Mouse (Mus musculus) heart, embryonic 15.5 days (tissue): ENCODE data around the gene Tyw5. TPM values are rescaled to one million over a fixed set of nuclear protein-coding genes. Genes with fewer than 3 reads are reported as not detected.
A peak's percentile ranks its signal among the peaks of the same experiment; 100 is the strongest.

Experiments used
- ATAC-seq: fragments of 200-750 bp; cut with Nextera tagmentation; replicated peaks from 2 replicates; pipeline ENCODE4 v1.8.0; 2017; ENCODE audit warnings: low read depth, moderate TSS enrichment; ENCODE audit not compliant: insufficient number of reproducible peaks, insufficient read depth, low FRiP score
- H3K27ac ChIP-seq: fragments of 300-500 bp; sonication (generic); 2 replicates; pipeline ENCODE4 v1.5.1; 2015; ENCODE audit warnings: mild to moderate bottlenecking, inconsistent platforms
- H3K27me3 ChIP-seq: fragments of 300-500 bp; sonication (generic); 2 replicates; pipeline ENCODE4 v1.6.1; 2015; ENCODE audit warnings: inconsistent platforms
- H3K36me3 ChIP-seq: fragments of 300-500 bp; sonication (generic); 2 replicates; pipeline ENCODE4 v1.6.1; 2015; ENCODE audit warnings: mild to moderate bottlenecking, inconsistent platforms
- H3K4me1 ChIP-seq: fragments of 300-500 bp; sonication (generic); replicated peaks from 2 replicates; pipeline ENCODE4 v1.6.1; 2015; ENCODE audit warnings: inconsistent platforms
- H3K4me2 ChIP-seq: fragments of 300-500 bp; sonication (generic); 2 replicates; pipeline ENCODE4 v1.6.1; 2015; ENCODE audit warnings: inconsistent platforms, mild to moderate bottlenecking, moderate library complexity
- H3K4me3 ChIP-seq: fragments of 300-500 bp; sonication (generic); 2 replicates; pipeline ENCODE4 v1.5.1; 2015; ENCODE audit warnings: mild to moderate bottlenecking, inconsistent platforms
- H3K9ac ChIP-seq: fragments of 300-500 bp; sonication (generic); 2 replicates; pipeline ENCODE4 v1.6.1; 2015; ENCODE audit warnings: mild to moderate bottlenecking, inconsistent platforms
- H3K9me3 ChIP-seq: fragments of 300-500 bp; sonication (generic); replicated peaks from 2 replicates; pipeline ENCODE4 v1.6.1; 2016; ENCODE audit warnings: inconsistent platforms
- WGBS: fragments of 180-500 bp; shearing (Covaris S2); methylation state at CpG from one replicate; pipeline ENCODE4 v1.1.7; 2015; ENCODE audit warnings: mixed read lengths; 5-methylcytosine and 5-hydroxymethylcytosine counted together
- polyA plus RNA-seq: library from polyadenylated mRNA; unstranded; fragments of >200 nt; fragmentation: Nextera tagmentation; extraction: Ambion mirVana; gene quantifications from 2 replicates; pipeline ENCODE4 v1.2.1, GENCODE M21; 2015

The Tyw5 gene
- 16.9 and 19.0 TPM in 2 replicates for polyA plus RNA-seq

DNA sequence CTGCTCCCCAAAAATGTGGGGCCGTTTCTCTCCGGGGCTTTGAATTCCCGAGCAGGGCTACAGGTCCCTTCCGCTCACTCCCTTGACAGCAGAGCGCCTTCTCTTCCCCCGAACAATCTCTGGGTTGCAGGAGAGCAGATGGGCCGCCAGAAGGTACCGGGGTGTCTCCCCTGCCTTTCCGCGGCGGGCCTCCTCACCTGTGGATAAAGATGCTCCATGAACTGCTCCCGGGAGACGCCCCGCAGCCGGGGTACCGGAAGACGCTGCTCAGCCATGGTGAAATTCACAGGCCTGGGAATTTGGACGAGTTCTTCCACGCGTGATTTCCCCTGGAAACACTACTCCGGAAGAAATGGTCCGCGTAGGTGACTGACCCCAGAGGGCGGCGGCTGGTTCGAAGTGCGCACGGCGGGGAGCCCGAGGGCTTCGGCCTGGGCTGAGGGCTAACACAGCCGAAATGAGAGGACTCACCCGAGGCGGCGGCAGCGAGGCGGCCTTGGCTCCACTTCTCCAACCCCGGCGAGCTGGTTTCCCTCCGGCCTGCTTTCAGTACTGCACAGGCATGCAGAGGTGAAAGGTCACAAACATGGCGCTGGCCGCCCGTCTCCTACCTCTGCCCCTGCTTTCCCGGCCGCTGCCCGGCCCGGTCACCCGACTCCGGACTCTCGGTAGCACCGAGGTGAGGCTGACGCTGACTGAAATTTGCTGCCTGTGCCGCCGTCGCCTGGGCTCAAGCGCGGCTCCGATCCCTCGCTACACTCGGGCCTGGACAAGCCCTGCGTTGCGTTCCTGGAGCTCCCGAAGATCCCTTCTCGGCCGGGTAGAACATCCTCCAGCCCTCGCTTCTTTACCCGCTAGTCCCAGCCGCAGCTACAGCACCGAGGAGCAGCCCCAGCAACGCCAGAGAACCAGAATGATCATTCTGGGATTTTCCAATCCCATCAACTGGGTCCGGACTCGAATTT lies at the start of gene Tyw5, which contains the start of gene Maip1:
Gene Tyw5, minus strand, starts transcription at position 915 of the 965 bp plus-strand sequence.
Gene Maip1, plus strand, starts transcription at position 142 of the 965 bp plus-strand sequence.
- H3K27ac ChIP-seq: peak within 1 kb of the TSS; percentile 96
- WGBS: under 1% methylated on average over 72 of the region's 72 CpGs
- peak within 1 kb of the TSS; percentile 77 for H3K4me2 ChIP-seq
- no peaks in the 10 kb centered on the region for H3K27me3 ChIP-seq
- H3K4me1 ChIP-seq: peaks cover 19% of the 10 kb centered on the region
- peak within 1 kb of the TSS; percentile 75 for H3K4me3 ChIP-seq
- peak; percentile 85 for ATAC-seq
- H3K9ac ChIP-seq: peak within 1 kb of the TSS; percentile 86
- peaks cover 3% of the 10 kb centered on the region; the same call in 1 of the 2 replicates for H3K36me3 ChIP-seq
- no peaks in the 10 kb centered on the region for H3K9me3 ChIP-seq

DNA sequence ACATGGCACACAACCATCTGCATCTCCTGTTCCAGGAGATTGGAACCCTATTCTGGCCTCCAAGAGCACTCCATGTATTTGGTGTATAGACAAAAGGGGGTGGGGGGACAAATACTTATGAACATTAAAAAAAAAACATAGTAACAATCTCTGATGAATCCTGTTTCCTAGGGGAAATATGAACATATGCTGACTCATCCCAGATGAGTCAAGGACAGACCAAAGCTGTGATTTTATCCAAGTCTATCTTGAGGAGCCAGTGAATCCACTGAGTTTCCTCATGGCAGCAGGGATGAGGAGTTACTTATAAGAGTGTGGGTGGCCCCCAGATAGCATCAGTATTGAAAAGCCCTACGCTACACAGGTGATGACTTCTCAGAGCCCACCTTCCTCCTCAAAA lies 43.3 kb upstream of the Tyw5 start:
- Histone ChIP-seq H3K36me3 (no peaks in the 10 kb centered on the region), H3K9ac (no peak overlapping the region), H3K27me3 (no peaks in the 10 kb centered on the region), H3K4me1 (no peaks in the 10 kb centered on the region), H3K4me2 (no peak overlapping the region), H3K9me3 (no peaks in the 10 kb centered on the region), H3K27ac (no peak overlapping the region), H3K4me3 (no peak overlapping the region)
- WGBS: 84% methylated on average over 1 of the region's 1 CpGs
- ATAC-seq: no peak

DNA sequence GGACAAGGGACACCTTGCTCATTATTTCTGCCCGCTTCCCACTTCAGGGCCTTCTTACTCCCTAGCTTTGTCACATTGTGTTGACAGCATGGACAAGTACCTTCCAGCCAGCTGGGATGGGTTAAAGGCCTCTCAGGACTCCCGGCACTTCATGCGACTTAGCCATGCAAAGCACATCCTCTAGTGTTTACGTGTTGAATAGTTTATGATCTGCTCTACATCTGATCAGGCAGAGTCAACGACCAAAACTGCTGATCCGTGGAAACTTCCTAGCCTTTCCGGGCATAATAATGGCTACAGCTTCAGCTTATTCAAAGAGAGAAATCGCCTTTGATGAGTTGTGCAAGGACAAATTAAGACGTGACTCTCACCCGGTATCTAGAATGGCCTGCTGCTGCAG lies 38.8 kb upstream of the Tyw5 start:
- Histone ChIP-seq H3K4me3 (no peak overlapping the region), H3K36me3 (no peaks in the 10 kb centered on the region), H3K4me1 (no peaks in the 10 kb centered on the region), H3K9me3 (no peaks in the 10 kb centered on the region), H3K27ac (no peak overlapping the region), H3K9ac (no peak overlapping the region), H3K4me2 (no peak overlapping the region), H3K27me3 (no peaks in the 10 kb centered on the region)
- ATAC-seq: no peak
- 68% methylated on average over 10 of the region's 10 CpGs for WGBS

DNA sequence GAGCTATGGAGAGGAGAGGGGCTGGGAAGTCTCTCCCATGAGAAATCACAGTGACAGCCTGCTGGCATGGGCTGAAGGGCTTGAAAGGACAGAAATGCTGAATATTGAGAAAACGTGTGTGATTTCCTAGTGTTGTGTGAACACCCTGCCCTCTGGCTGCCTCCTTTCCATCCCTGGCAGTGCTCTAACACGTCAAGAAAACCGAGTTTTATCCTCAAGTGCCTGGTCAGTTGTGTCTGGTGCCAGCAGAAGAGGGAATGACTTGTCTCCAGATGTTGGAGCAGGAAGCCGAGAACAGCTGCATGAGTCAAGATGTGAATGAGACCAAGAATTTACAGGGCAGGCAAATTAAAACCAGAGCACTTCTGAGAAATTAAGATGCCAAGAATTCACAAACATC lies 33.9 kb upstream of the Tyw5 start:
- no peaks in the 10 kb centered on the region for H3K9me3 ChIP-seq
- ATAC-seq: no peak
- 47% methylated on average over 4 of the region's 4 CpGs for WGBS
- no peak overlapping the region for H3K4me2 ChIP-seq
- no peak overlapping the region for H3K9ac ChIP-seq
- H3K27me3 ChIP-seq: no peaks in the 10 kb centered on the region
- no peaks in the 10 kb centered on the region for H3K36me3 ChIP-seq
- peaks cover 9% of the 10 kb centered on the region for H3K4me1 ChIP-seq
- no peak overlapping the region for H3K27ac ChIP-seq
- H3K4me3 ChIP-seq: no peak overlapping the region

DNA sequence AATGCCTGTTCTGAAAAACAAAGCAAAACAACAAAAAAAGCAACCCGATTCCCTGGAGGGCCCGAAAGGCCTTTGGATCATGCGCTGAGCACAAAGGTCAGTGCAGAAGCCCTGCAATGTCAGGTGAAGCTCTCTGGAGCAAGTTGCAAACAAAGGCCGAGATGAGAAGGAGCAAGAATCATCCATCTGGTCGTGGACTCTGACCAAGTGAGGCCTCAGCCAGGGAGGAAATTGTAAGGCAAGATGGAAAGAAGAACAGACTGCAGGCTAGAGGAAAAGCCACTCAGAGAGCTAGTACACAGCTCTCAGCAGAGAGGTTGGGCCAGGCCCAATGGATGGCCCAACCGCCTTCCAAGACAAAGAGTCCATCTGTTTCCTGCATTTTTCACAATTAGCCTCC lies 32.1 kb upstream of the Tyw5 start:
- peak overlapping the region; percentile 28; the same call in 1 of the 2 replicates for H3K27ac ChIP-seq
- no peaks in the 10 kb centered on the region for H3K9me3 ChIP-seq
- H3K9ac ChIP-seq: no peak overlapping the region
- H3K36me3 ChIP-seq: no peaks in the 10 kb centered on the region
- H3K4me2 ChIP-seq: no peak overlapping the region
- peaks cover 9% of the 10 kb centered on the region for H3K4me1 ChIP-seq
- H3K27me3 ChIP-seq: no peaks in the 10 kb centered on the region
- peak; percentile 40; the same call in 1 of the 2 replicates for ATAC-seq
- H3K4me3 ChIP-seq: no peak overlapping the region
- WGBS: 73% methylated on average over 6 of the region's 6 CpGs

DNA sequence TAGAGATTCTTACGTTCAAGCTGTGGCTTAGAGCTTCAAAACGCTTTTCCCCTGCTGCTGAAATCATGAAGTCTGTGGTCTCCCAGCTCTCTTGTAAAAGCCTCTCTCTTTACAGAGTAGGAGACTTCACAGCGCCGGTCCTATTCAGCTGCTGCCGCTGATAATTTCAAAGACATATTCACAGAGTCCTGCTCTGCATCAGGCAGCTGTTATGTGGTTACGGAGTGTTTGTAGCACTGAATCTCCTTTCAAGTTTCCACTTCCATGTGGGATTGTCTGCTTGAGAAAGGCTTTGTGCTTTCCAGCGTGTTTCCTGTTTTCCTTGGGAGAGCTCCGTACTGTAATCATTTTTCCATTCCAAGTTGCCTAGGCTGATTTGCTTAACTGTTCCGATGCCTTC lies 30.1 kb upstream of the Tyw5 start:
- 17% methylated on average over 9 of the region's 9 CpGs for WGBS
- peak overlapping the region; percentile 34 for H3K4me3 ChIP-seq
- ATAC-seq: peak; percentile 88

DNA sequence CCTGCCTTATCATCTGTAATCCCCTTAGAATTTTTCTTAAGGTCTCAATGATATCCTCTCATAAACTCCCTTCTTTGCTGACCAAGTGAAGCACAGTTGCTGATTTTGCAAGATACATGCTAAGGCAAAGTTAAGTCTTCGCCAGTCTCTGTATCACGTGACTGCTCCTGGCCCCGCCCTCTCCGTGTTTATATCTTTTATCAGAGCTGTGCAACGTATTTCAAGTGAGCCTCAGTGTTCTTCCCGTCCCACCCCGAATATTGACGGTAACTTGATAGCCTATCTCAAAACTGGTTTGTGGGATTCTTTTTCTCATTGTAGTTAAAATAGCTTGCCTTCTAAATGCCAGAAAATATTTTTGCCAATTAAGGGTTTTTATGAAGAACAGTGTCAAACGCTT lies 29.5 kb upstream of the Tyw5 start:
- Histone ChIP-seq H3K4me1 (peaks cover 9% of the 10 kb centered on the region), H3K4me2 (peak overlapping the region; percentile 52), H3K4me3 (peak overlapping the region; percentile 34), H3K9ac (peak overlapping the region; percentile 25; the same call in 1 of the 2 replicates), H3K27me3 (no peaks in the 10 kb centered on the region), H3K36me3 (no peaks in the 10 kb centered on the region), H3K27ac (peak overlapping the region; percentile 81), H3K9me3 (no peaks in the 10 kb centered on the region)
- WGBS: 26% methylated on average over 9 of the region's 9 CpGs
- no peak for ATAC-seq

More for the DNA sequence above, 30.1 kb upstream of the Tyw5 start:
- Histone ChIP-seq H3K9me3 (no peaks in the 10 kb centered on the region), H3K27me3 (no peaks in the 10 kb centered on the region), H3K36me3 (no peaks in the 10 kb centered on the region), H3K4me2 (peak overlapping the region; percentile 52), H3K4me1 (peaks cover 9% of the 10 kb centered on the region), H3K9ac (peak overlapping the region; percentile 25; the same call in 1 of the 2 replicates), H3K27ac (peak overlapping the region; percentile 81)

DNA sequence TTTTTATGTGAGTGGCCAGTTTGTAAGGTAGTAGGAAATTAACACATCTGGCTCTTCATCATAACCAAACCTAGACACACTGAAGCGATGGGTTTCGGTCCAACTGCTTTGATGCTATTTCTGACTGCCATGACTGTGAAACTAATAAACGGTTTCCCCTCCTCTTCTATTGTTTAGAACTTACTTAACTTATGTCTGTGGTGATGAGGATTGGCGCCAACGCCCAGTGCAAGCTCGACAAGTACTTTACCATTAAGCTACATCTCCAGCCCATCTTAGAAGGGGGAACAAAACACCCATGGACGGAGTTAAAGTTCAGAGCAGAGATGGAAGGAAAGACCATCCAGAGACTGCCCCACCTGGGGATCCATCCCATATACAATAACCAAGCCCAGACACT lies 26.2 kb upstream of the Tyw5 start:
- H3K27me3 ChIP-seq: no peaks in the 10 kb centered on the region
- H3K9ac ChIP-seq: no peak overlapping the region
- no peaks in the 10 kb centered on the region for H3K9me3 ChIP-seq
- H3K4me2 ChIP-seq: no peak overlapping the region
- peaks cover 18% of the 10 kb centered on the region for H3K4me1 ChIP-seq
- H3K4me3 ChIP-seq: no peak overlapping the region
- H3K27ac ChIP-seq: no peak overlapping the region
- ATAC-seq: no peak
- 88% methylated on average over 7 of the region's 7 CpGs for WGBS
- no peaks in the 10 kb centered on the region for H3K36me3 ChIP-seq

DNA sequence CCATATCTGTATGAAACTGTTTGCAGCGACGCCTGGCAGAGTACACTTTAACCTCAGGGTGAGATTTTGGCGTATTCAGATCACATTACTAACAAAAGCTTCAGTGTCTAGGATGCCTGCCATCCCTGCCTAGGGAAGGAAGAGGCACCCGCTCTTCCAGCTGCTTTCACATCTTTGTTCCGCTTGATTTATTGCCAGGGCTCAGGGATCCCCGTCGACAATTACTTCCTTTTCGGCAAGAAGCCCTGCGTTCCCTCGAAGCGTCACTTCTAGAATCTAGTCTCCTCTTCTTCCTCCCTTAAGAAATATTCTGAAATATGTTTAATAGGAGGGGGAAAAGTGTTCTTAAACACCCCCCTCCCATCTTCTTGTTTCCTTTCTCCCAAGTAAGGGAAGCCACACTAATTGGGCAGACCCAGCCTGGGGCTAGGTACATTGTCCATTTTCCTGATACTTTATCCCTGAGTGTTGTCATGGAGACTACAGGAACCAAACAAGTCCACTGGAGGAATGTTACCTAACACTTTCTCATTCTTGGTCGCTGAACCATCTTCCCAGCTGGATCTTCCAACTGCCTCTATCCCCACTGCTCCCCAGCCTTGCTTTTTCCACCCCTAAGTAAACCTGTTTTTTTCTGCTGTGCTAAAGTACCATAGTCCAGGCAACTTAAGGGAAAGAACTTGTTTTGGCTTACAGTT lies 23.0 kb upstream of the Tyw5 start:
- no peak overlapping the region for H3K9ac ChIP-seq
- no peaks in the 10 kb centered on the region for H3K9me3 ChIP-seq
- 31% methylated on average over 12 of the region's 12 CpGs for WGBS
- H3K36me3 ChIP-seq: no peaks in the 10 kb centered on the region
- no peak for ATAC-seq
- H3K27me3 ChIP-seq: no peaks in the 10 kb centered on the region
- peak overlapping the region; percentile 43 for H3K4me2 ChIP-seq
- peak overlapping the region; percentile 31 for H3K27ac ChIP-seq
- H3K4me1 ChIP-seq: peaks cover 9% of the 10 kb centered on the region; the same call in 1 of the 2 replicates
- peak overlapping the region; percentile 28 for H3K4me3 ChIP-seq

DNA sequence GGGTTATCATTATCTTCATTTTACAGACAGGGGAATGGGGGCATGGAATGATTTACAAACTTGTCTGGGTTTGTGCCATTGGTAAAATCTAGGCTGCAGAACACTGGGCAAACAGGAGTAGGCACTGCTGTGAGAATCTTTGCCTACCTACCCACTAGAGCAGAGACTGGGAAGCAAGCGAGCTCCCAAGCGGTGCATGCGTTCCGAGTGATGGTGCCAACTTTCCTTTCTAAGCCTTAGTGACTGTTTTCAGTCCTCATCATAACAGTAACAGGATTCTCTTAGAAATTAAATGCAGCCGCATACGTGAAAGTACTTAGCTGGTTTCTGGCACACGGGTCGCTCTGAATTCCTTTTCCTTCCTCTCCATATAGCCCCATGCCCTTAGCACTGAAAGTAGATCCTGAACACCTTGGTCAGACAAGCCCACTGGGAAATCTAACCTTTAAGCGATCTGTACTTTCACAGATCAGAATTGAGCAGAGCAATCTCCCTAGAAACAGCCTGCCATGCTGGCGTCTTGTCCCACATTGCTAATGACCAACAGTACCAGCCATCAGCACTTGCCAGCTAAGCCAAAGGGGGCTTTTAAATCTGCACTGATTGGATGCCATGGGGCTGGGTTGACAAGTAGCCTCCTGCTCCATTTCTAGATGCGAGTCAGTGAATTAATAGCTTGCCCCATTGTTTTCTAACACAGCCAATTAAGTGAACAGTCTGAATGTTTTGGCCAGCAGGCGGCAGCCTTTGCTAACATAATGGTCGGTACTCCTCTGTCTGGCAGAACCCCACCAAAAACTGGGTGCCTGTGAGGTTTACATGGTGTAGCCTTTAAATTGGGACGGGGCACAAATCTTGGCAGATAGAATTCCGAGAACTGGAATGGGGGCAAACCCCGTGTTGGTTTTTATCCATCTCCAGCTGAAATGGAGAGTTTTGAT lies 21.7 kb upstream of the Tyw5 start:
- no peaks in the 10 kb centered on the region for H3K9me3 ChIP-seq
- 0 out of 2 replicates have a peak overlapping the region, but pooled peaks have one; percentile 15 for H3K4me3 ChIP-seq
- 53% methylated on average over 16 of the region's 16 CpGs for WGBS
- peaks cover 9% of the 10 kb centered on the region; the same call in 1 of the 2 replicates for H3K4me1 ChIP-seq
- H3K4me2 ChIP-seq: peak overlapping the region; percentile 51
- no peak overlapping the region for H3K9ac ChIP-seq
- no peaks in the 10 kb centered on the region for H3K36me3 ChIP-seq
- ATAC-seq: no peak
- H3K27me3 ChIP-seq: no peaks in the 10 kb centered on the region
- H3K27ac ChIP-seq: 0 out of 2 replicates have a peak overlapping the region, but pooled peaks have one; percentile 31
